Mouse (Mus musculus): ENCODE data around the gene Rad21l. TPM values are rescaled to one million over a fixed set of nuclear protein-coding genes. Genes with fewer than 3 reads are reported as not detected.

The Rad21l gene
- polyA plus RNA-seq (2014; fragmentation: Nextera tagmentation; extraction: Ambion mirVana): not detected in 2 replicates

GRCm38 (mm10) chr2:151668433-151668832, at the start of gene Rad21l:
Rad21l (minus strand) TSS chr2:151668533.
- H3K27me3 ChIP-seq (ENCODE audit: control insufficient read depth, insufficient read depth, low read length): peaks cover 23% of the 10 kb centered on the region
- no peak within 1 kb of the TSS for H3K4me2 ChIP-seq (replicated peaks; ENCODE audit: low read depth, low read length)
- no peaks in the 10 kb centered on the region for H3K36me3 ChIP-seq (ENCODE audit: control insufficient read depth, insufficient read depth, low read length)
- no peak within 1 kb of the TSS for H3K9ac ChIP-seq (ENCODE audit: low read depth, low read length)
- no peak within 1 kb of the TSS for H3K4me3 ChIP-seq (ENCODE audit: low read length)
- no peaks in the 10 kb centered on the region for H3K9me3 ChIP-seq (ENCODE audit: control insufficient read depth, low read length)
- H3K4me1 ChIP-seq (ENCODE audit: control insufficient read depth, insufficient read depth, low read length): no peaks in the 10 kb centered on the region
- WGBS: 76% methylated on average over 3 of the region's 3 CpGs
- no peak within 1 kb of the TSS for H3K27ac ChIP-seq (ENCODE audit: low read depth, low read length)
- ATAC-seq (ENCODE audit: low FRiP score, low TSS enrichment): no peak

GRCm38 (mm10) chr2:151716318-151717055, 48.2 kb upstream of the Rad21l start:
- no peak for ATAC-seq (ENCODE audit: low FRiP score, low TSS enrichment)
- peaks cover 43% of the 10 kb centered on the region for H3K36me3 ChIP-seq (ENCODE audit: control insufficient read depth, insufficient read depth, low read length)
- WGBS: 75% methylated on average over 2 of the region's 2 CpGs

GRCm38 (mm10) chr2:151715526-151715925, 47.2 kb upstream of the Rad21l start:
- no peak overlapping the region for H3K4me3 ChIP-seq (ENCODE audit: low read length)
- H3K9ac ChIP-seq (ENCODE audit: low read depth, low read length): no peak overlapping the region
- 87% methylated on average over 4 of the region's 4 CpGs for WGBS
- H3K4me2 ChIP-seq (replicated peaks; ENCODE audit: low read depth, low read length): no peak overlapping the region
- H3K9me3 ChIP-seq (ENCODE audit: control insufficient read depth, low read length): no peaks in the 10 kb centered on the region
- no peak for ATAC-seq (ENCODE audit: low FRiP score, low TSS enrichment)
- no peak overlapping the region for H3K27ac ChIP-seq (ENCODE audit: low read depth, low read length)
- H3K4me1 ChIP-seq (ENCODE audit: control insufficient read depth, insufficient read depth, low read length): no peaks in the 10 kb centered on the region
- no peaks in the 10 kb centered on the region for H3K27me3 ChIP-seq (ENCODE audit: control insufficient read depth, insufficient read depth, low read length)
- H3K36me3 ChIP-seq (ENCODE audit: control insufficient read depth, insufficient read depth, low read length): peaks cover 34% of the 10 kb centered on the region

More at GRCm38 (mm10) chr2:151716318-151717055, 48.2 kb upstream of the Rad21l start:
- Histone ChIP-seq H3K4me1 (ENCODE audit: control insufficient read depth, insufficient read depth, low read length) (no peaks in the 10 kb centered on the region), H3K9ac (ENCODE audit: low read depth, low read length) (no peak overlapping the region), H3K27ac (ENCODE audit: low read depth, low read length) (no peak overlapping the region), H3K27me3 (ENCODE audit: control insufficient read depth, insufficient read depth, low read length) (no peaks in the 10 kb centered on the region), H3K9me3 (ENCODE audit: control insufficient read depth, low read length) (no peaks in the 10 kb centered on the region), H3K4me3 (ENCODE audit: low read length) (no peak overlapping the region), H3K4me2 (replicated peaks; ENCODE audit: low read depth, low read length) (no peak overlapping the region)

GRCm38 (mm10) chr2:151712647-151713046, 44.3 kb upstream of the Rad21l start:
- Histone ChIP-seq H3K9ac (ENCODE audit: low read depth, low read length) (no peak overlapping the region), H3K9me3 (ENCODE audit: control insufficient read depth, low read length) (no peaks in the 10 kb centered on the region), H3K27ac (ENCODE audit: low read depth, low read length) (no peak overlapping the region), H3K4me2 (replicated peaks; ENCODE audit: low read depth, low read length) (no peak overlapping the region), H3K4me3 (ENCODE audit: low read length) (no peak overlapping the region), H3K27me3 (ENCODE audit: control insufficient read depth, insufficient read depth, low read length) (no peaks in the 10 kb centered on the region), H3K4me1 (ENCODE audit: control insufficient read depth, insufficient read depth, low read length) (no peaks in the 10 kb centered on the region), H3K36me3 (ENCODE audit: control insufficient read depth, insufficient read depth, low read length) (peaks cover 11% of the 10 kb centered on the region)
- ATAC-seq (ENCODE audit: low FRiP score, low TSS enrichment): peak; percentile 59
- 36% methylated on average over 3 of the region's 3 CpGs for WGBS

GRCm38 (mm10) chr2:151702851-151703190, 34.5 kb upstream of the Rad21l start:
- H3K9ac ChIP-seq (ENCODE audit: low read depth, low read length): peak overlapping the region; percentile 66
- no peaks in the 10 kb centered on the region for H3K4me1 ChIP-seq (ENCODE audit: control insufficient read depth, insufficient read depth, low read length)
- peak; percentile 58 for ATAC-seq (ENCODE audit: low FRiP score, low TSS enrichment)
- H3K36me3 ChIP-seq (ENCODE audit: control insufficient read depth, insufficient read depth, low read length): no peaks in the 10 kb centered on the region
- no peak overlapping the region for H3K27ac ChIP-seq (ENCODE audit: low read depth, low read length)
- WGBS: 2% methylated on average over 17 of the region's 17 CpGs
- H3K4me3 ChIP-seq (ENCODE audit: low read length): peak overlapping the region; percentile 62
- H3K9me3 ChIP-seq (ENCODE audit: control insufficient read depth, low read length): no peaks in the 10 kb centered on the region
- peaks cover 47% of the 10 kb centered on the region for H3K27me3 ChIP-seq (ENCODE audit: control insufficient read depth, insufficient read depth, low read length)
- peak overlapping the region; percentile 100 for H3K4me2 ChIP-seq (replicated peaks; ENCODE audit: low read depth, low read length)

DNA sequence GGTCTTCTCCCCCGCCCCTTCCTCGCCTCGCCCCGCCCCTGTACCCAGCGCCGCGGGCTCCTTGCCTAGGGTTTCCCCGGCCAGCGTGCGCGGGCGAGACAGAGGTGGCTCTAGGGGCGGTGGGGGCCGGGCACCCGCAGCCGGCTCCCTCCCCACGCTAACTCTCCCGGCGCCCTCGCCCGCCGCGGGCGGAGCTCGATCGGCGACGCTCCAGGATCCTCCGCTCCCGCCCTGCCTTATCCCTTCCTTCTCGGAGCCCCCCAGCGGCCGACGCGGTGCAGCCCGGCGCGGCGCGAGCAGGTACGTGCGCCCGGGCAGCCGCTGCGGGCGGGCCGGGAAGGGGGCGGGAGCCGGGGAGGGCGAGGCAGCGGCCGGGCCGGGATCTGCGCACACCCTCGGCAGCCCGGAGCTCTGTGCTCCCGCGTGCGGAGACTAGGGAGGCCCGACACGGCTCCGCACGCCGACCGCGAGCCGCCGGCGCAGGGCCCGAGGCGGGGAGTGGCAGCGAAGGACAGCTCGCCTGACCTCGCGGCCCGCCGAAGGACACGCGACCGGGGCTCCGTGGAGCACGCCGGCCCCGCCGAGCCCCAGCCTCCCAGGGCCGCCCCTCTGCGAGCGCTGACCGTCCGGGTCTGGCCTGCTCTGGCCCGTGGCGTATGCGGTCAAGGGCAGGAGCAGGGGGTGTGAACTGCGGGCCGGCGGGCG, 34.0 kb upstream of the Rad21l start:
- Histone ChIP-seq H3K4me3 (ENCODE audit: low read length) (peak overlapping the region; percentile 62), H3K4me1 (ENCODE audit: control insufficient read depth, insufficient read depth, low read length) (no peaks in the 10 kb centered on the region), H3K4me2 (replicated peaks; ENCODE audit: low read depth, low read length) (peak overlapping the region; percentile 100), H3K27ac (ENCODE audit: low read depth, low read length) (no peak overlapping the region), H3K9ac (ENCODE audit: low read depth, low read length) (peak overlapping the region; percentile 66), H3K27me3 (ENCODE audit: control insufficient read depth, insufficient read depth, low read length) (peaks cover 47% of the 10 kb centered on the region), H3K36me3 (ENCODE audit: control insufficient read depth, insufficient read depth, low read length) (no peaks in the 10 kb centered on the region), H3K9me3 (ENCODE audit: control insufficient read depth, low read length) (no peaks in the 10 kb centered on the region)
- under 1% methylated on average over 75 of the region's 97 CpGs for WGBS
- peak; percentile 86 for ATAC-seq (ENCODE audit: low FRiP score, low TSS enrichment)

GRCm38 (mm10) chr2:151701231-151702145, 33.2 kb upstream of the Rad21l start, which contains the start of gene Tmem74b:
Tmem74b (plus strand) TSS chr2:151702008.
- Histone ChIP-seq H3K9me3 (ENCODE audit: control insufficient read depth, low read length) (no peaks in the 10 kb centered on the region), H3K9ac (ENCODE audit: low read depth, low read length) (peak within 1 kb of the TSS; percentile 66), H3K4me1 (ENCODE audit: control insufficient read depth, insufficient read depth, low read length) (no peaks in the 10 kb centered on the region), H3K4me2 (replicated peaks; ENCODE audit: low read depth, low read length) (peak within 1 kb of the TSS; percentile 100), H3K36me3 (ENCODE audit: control insufficient read depth, insufficient read depth, low read length) (no peaks in the 10 kb centered on the region), H3K27me3 (ENCODE audit: control insufficient read depth, insufficient read depth, low read length) (peaks cover 47% of the 10 kb centered on the region), H3K27ac (ENCODE audit: low read depth, low read length) (no peak within 1 kb of the TSS), H3K4me3 (ENCODE audit: low read length) (peak within 1 kb of the TSS; percentile 62)
- ATAC-seq (ENCODE audit: low FRiP score, low TSS enrichment): no peak; the same call in 1 of the 2 replicates
- WGBS: 4% methylated on average over 25 of the region's 25 CpGs

GRCm38 (mm10) chr2:151682976-151683375, 14.6 kb upstream of the Rad21l start:
- Histone ChIP-seq H3K4me1 (ENCODE audit: control insufficient read depth, insufficient read depth, low read length) (no peaks in the 10 kb centered on the region), H3K9me3 (ENCODE audit: control insufficient read depth, low read length) (no peaks in the 10 kb centered on the region), H3K27ac (ENCODE audit: low read depth, low read length) (no peak overlapping the region), H3K27me3 (ENCODE audit: control insufficient read depth, insufficient read depth, low read length) (0 out of 2 replicates have a peak, but pooled peaks cover 2% of the 10 kb centered on the region), H3K4me3 (ENCODE audit: low read length) (no peak overlapping the region), H3K36me3 (ENCODE audit: control insufficient read depth, insufficient read depth, low read length) (no peaks in the 10 kb centered on the region), H3K9ac (ENCODE audit: low read depth, low read length) (no peak overlapping the region), H3K4me2 (replicated peaks; ENCODE audit: low read depth, low read length) (no peak overlapping the region)
- no peak for ATAC-seq (ENCODE audit: low FRiP score, low TSS enrichment)
- WGBS: 92% methylated on average over 4 of the region's 4 CpGs

Data from kidney, embryonic 14.5 days (tissue).